Mouse (Mus musculus): Measurements from ENCODE around the gene Ranbp3l. TPM values are rescaled to one million over a fixed set of nuclear protein-coding genes. Genes with fewer than 3 reads are reported as not detected.

The Ranbp3l gene
- total and polyA plus RNA-seq, 3 experiments = not detected

- Histone ChIP-seq H3K9ac (ENCODE audit: insufficient read depth, low read depth) (no peak overlapping the region), H3K27ac (ENCODE audit: insufficient read depth, low read depth) (no peak overlapping the region), H3K27me3 (replicated peaks) (no peaks in the 10 kb centered on the region), H3K4me1 (ENCODE audit: control insufficient read depth in 1 of 2, insufficient read depth in 2 of 2) (peaks cover 0 to 5% of the 10 kb centered on the region in 2 experiments; a peak in 2 of 4 replicates), H3K4me2 (ENCODE audit: insufficient read depth, low read depth, poor library complexity, severe bottlenecking) (no peak overlapping the region), H3K4me3 (replicated peaks in 1 of 3; ENCODE audit: low read depth in 2 of 3, low read length in 2 of 3, poor library complexity in 1 of 3) (no peak overlapping the region), H3K36me3 (replicated peaks in 1 of 2; ENCODE audit: control insufficient read depth in 1 of 2, insufficient read depth in 1 of 2, low read length in 1 of 2) (no peaks in the 10 kb centered on the region), H3K9me3 (replicated peaks; ENCODE audit: low read length) (no peaks in the 10 kb centered on the region), H3K79me2 (replicated peaks; ENCODE audit: control insufficient read depth, extremely low read depth, insufficient read depth, poor library complexity, severe bottlenecking) (no peaks in the 10 kb centered on the region)
- no peak for DNase-seq (ENCODE audit: extremely low read depth)
- in situ Hi-C loops (cut with MboI; ENCODE audit: low pct_ligation_motif_present, low pct_unique_long_range_greater_than_20kb, low sequenced_read_pairs) (no loop called here), dilution Hi-C loops (cut with MboI; ENCODE audit: extremely low pct_ligation_motif_present, extremely low pct_unique_long_range_greater_than_20kb, low sequenced_read_pairs) (no loop called here)
- TF ChIP-seq RCOR1 (conservative IDR thresholded peaks at IDR 0.05; ENCODE audit: low read depth, low read length) (no peak), RAD21 (IDR thresholded peaks at IDR 0.05; ENCODE audit: low read depth, low read length) (peak; percentile 7), CTCF (conservative IDR thresholded peaks at IDR 0.05 in 1 of 2, IDR thresholded peaks at IDR 0.05 in 1 of 2; ENCODE audit: low read depth in 2 of 2, low read length in 2 of 2) (peak in 1 of 2 experiments; percentile 44; a peak in 2 of 4 replicates)
Observed at GRCm38 (mm10) chr15:8994608-8995277, 27.0 kb downstream of the Ranbp3l start.

DNA sequence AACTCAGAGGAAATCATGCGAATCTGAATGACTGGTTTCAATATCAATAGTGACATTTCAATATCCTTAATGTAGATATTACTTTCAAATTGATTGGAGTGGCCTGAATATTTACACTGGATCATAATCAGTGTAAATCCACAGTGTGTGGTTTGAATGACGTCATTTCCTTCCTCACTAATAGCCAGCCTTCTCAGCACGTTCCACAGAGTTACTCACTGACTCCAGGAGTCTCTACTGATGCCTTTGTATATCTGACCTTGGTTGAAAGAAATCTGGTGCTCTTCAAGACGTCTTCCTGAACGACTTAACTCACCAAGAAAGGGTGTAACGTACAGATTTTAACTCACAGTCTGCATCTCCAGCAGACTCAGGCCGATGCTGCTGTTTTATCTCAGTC lies 27.7 kb downstream of the Ranbp3l start:
- dilution Hi-C loops (cut with MboI; ENCODE audit: extremely low pct_ligation_motif_present, extremely low pct_unique_long_range_greater_than_20kb, low sequenced_read_pairs) = no loop called here
- H3K4me2 ChIP-seq (ENCODE audit: insufficient read depth, low read depth, poor library complexity, severe bottlenecking) = peak overlapping the region; percentile 13; the same call in 1 of the 2 replicates

DNA sequence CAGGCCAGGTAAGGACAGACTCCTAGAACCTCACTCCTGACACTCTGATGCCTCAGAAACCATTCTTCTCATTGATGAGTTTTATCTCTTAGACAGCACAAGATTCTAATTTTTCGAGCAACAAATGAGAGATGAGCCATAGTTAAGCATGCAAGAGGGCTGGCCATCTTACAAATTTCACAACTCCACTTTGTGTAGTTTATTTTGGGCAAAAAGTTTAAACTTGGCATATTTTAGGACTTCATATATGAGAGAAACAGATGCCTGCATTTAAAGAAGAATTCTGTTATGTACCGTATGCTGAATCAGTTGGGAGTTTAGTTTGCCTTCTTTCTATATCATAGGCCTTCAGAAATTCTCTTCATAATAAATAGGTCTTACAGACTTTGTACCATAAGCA lies 35.0 kb downstream of the Ranbp3l start:
- dilution Hi-C loops (cut with MboI; ENCODE audit: extremely low pct_ligation_motif_present, extremely low pct_unique_long_range_greater_than_20kb, low sequenced_read_pairs) (no loop called here), in situ Hi-C loops (cut with MboI; ENCODE audit: low pct_ligation_motif_present, low pct_unique_long_range_greater_than_20kb, low sequenced_read_pairs) (no loop called here)
- Histone ChIP-seq H3K9me3 (replicated peaks; ENCODE audit: low read length) (no peaks in the 10 kb centered on the region), H3K4me3 (replicated peaks in 1 of 3; ENCODE audit: low read depth in 2 of 3, low read length in 2 of 3, poor library complexity in 1 of 3) (no peak overlapping the region), H3K36me3 (replicated peaks in 1 of 2; ENCODE audit: control insufficient read depth in 1 of 2, insufficient read depth in 1 of 2, low read length in 1 of 2) (no peaks in the 10 kb centered on the region), H3K27ac (ENCODE audit: insufficient read depth, low read depth) (no peak overlapping the region), H3K9ac (ENCODE audit: insufficient read depth, low read depth) (no peak overlapping the region), H3K4me1 (ENCODE audit: control insufficient read depth in 1 of 2, insufficient read depth in 2 of 2) (no peaks in the 10 kb centered on the region), H3K4me2 (ENCODE audit: insufficient read depth, low read depth, poor library complexity, severe bottlenecking) (no peak overlapping the region), H3K27me3 (replicated peaks) (no peaks in the 10 kb centered on the region), H3K79me2 (replicated peaks; ENCODE audit: control insufficient read depth, extremely low read depth, insufficient read depth, poor library complexity, severe bottlenecking) (no peaks in the 10 kb centered on the region)
- DNase-seq (ENCODE audit: extremely low read depth) = no peak
- TF ChIP-seq UBTF (IDR thresholded peaks at IDR 0.05; ENCODE audit: low read depth, low read length) = no peak
- TF ChIP-seq MAZ (IDR thresholded peaks at IDR 0.05; ENCODE audit: low read depth, low read length) = no peak
- no peak for TF ChIP-seq SMC3 (IDR thresholded peaks at IDR 0.05; ENCODE audit: low read depth, low read length)
- TF ChIP-seq ETS1 (conservative IDR thresholded peaks at IDR 0.05; ENCODE audit: low read depth, low read length) = no peak

More for the DNA sequence above, 27.7 kb downstream of the Ranbp3l start:
- in situ Hi-C loops (cut with MboI; ENCODE audit: low pct_ligation_motif_present, low pct_unique_long_range_greater_than_20kb, low sequenced_read_pairs) = no loop called here
- no peaks in the 10 kb centered on the region for H3K79me2 ChIP-seq (replicated peaks; ENCODE audit: control insufficient read depth, extremely low read depth, insufficient read depth, poor library complexity, severe bottlenecking)
- no peak for TF ChIP-seq ELF1 (IDR thresholded peaks at IDR 0.05; ENCODE audit: low read depth, low read length)
- TF ChIP-seq ZMIZ1 (IDR thresholded peaks at IDR 0.05; ENCODE audit: low read depth, low read length) = no peak
- TF ChIP-seq EP300 (IDR thresholded peaks at IDR 0.05; ENCODE audit: low read length) = no peak
- no peak for TF ChIP-seq PAX5 (IDR thresholded peaks at IDR 0.05; ENCODE audit: low read length)
- no peak for TF ChIP-seq JUN (IDR thresholded peaks at IDR 0.05; ENCODE audit: insufficient read depth, low read depth, low read length)
- 0 out of 2 replicates have a peak, but pooled peaks have one; percentile 27 for TF ChIP-seq BHLHE40 (IDR thresholded peaks at IDR 0.05; ENCODE audit: low read depth, low read length)
- no peaks in the 10 kb centered on the region for H3K9me3 ChIP-seq (replicated peaks; ENCODE audit: low read length)
- H3K27me3 ChIP-seq (replicated peaks) = no peaks in the 10 kb centered on the region
- H3K4me3 ChIP-seq (replicated peaks in 1 of 3; ENCODE audit: low read depth in 2 of 3, low read length in 2 of 3, poor library complexity in 1 of 3) = no peak overlapping the region
- H3K36me3 ChIP-seq (replicated peaks in 1 of 2; ENCODE audit: control insufficient read depth in 1 of 2, insufficient read depth in 1 of 2, low read length in 1 of 2) = no peaks in the 10 kb centered on the region
- DNase-seq (ENCODE audit: extremely low read depth) = peak; percentile 6
- no peak overlapping the region for H3K9ac ChIP-seq (ENCODE audit: insufficient read depth, low read depth)
- peaks cover 0 to 5% of the 10 kb centered on the region in 2 experiments; a peak in 2 of 4 replicates for H3K4me1 ChIP-seq (ENCODE audit: control insufficient read depth in 1 of 2, insufficient read depth in 2 of 2)
- H3K27ac ChIP-seq (ENCODE audit: insufficient read depth, low read depth) = no peak overlapping the region
